Mouse (Mus musculus): Measurements from ENCODE around the gene Anln.
"Not testable (repeated sequence)": the region's sequence is repeated elsewhere in the genome, so short reads cannot be mapped to it uniquely, and the experiment has no call there.

The Anln gene

DNA sequence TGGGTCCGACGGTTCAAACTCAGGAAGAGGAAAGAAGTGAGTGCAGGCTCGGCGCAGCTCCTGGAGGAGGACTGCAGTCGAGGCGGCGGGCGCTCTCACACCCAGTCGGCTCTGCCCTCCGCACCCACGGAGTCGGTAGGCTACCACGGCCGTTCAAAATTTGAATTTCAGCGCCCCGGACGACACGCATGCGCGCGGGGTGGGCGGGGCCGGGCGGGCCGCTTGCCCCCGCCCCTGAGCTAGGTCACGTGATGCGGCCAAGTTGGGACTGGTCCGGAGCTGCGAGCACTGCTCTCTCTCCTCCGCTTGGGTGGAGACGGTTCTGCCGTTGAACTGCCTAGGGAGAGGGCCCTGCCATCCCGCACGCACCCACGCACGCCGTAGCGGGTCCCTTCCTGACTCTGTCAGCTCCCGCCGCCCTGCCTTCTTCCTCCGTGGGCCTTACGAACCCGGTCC lies at the start of gene Anln:
TSS of gene Anln (minus strand) at position 168 of the 456 bp plus-strand sequence.
- peak; percentile 96 for DNase-seq (ENCODE audit: low spot score)

DNA sequence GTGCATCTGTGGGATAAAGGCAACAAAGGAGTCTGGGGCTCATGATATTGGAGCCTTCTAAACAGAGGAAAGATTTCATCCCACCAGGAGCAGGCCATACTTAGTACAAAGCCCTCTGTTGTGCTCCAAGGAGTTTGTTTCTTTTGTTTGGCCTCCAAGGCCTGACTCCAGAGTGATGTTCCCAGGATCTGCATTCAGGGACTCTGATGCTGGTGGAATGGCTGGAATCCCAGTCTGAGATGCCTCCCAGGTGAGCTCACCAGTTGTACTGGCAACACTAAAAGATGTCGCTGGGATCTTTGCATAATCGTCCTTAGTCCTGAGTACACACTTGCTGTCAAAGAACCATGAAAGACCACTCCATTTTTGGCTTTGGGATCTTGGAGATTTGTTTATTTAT lies 45.1 kb upstream of the Anln start:
- DNase-seq (ENCODE audit: low spot score), result no peak

DNA sequence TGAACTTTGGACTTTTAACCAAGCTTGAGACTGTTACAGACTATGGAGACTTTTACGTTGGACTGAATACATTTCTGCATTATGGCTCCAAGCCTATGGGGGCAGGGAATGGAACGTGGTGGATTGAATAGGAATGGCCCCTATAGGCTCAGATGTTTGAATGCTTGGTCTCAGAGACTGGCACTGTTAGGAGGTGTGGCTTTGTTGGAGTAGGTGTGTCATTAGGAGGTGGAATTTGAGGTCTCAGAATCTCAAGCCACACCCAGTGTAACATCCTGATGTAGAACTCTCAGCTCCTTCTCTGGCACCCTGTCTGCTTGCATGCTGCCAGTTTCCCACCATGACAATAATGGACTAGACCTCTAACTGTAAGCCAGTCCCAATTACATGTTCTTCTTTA lies 44.2 kb upstream of the Anln start:
- no peak for DNase-seq (ENCODE audit: low spot score)

DNA sequence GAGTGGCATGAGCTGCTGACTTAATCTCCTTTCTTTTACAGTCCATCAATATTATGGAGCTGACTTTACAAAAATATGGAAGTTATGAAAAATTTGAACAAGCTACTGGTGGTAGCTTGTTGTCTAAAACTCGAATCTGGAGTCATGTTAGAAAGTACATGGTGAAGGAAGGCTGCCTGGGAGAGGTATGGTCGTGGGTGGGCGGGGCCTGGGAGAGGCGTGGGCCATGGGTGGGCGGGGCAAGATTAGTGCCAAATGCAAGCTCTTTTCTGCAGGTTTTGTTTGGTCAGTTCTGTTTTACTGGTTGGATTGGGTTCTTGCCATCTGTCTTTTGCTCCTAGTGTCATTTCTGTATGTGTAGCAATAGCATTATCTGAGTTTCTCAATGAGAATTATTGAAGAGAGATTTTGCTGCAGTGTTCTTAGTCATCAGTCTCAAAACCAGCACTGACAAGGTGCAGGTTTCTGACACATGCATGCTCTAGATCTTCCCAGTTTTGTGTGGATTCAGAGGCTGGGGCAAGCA lies 41.4 kb upstream of the Anln start:
- DNase-seq (ENCODE audit: low spot score), result peak; percentile 22

DNA sequence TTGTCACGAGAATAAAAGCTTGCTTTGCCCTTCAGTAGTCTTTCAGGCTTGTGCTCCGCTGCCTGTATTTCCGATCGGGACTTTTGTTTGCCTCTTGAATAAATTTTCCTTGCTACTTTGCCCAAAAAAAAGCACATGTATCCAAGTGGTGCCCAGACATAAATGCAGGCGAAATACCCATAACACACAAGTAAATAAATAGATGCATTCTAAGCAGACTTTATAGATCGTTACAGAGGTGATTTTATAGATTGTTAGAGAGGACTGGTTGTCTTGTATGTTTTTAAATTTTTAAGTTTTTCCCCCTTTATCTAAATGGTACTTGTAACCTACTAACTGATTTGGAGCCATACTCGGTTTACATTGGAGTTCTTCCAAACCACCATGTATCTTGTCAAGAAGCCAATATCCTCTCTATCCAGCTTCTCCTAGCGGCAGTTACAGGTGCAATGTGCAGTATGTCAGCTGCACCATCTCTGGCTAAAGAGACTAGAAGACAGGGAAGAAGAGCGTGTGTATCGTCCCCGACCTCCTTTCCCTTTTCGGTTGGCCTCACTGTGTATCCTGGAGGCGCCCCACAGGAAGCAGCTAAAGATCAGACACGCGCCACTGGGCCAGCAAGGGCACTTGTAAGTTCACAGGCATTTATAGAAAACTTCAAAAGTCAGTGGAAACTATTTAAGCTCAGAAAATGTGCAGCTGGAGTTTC lies 40.7 kb upstream of the Anln start:
- no peak for DNase-seq (ENCODE audit: low spot score)

DNA sequence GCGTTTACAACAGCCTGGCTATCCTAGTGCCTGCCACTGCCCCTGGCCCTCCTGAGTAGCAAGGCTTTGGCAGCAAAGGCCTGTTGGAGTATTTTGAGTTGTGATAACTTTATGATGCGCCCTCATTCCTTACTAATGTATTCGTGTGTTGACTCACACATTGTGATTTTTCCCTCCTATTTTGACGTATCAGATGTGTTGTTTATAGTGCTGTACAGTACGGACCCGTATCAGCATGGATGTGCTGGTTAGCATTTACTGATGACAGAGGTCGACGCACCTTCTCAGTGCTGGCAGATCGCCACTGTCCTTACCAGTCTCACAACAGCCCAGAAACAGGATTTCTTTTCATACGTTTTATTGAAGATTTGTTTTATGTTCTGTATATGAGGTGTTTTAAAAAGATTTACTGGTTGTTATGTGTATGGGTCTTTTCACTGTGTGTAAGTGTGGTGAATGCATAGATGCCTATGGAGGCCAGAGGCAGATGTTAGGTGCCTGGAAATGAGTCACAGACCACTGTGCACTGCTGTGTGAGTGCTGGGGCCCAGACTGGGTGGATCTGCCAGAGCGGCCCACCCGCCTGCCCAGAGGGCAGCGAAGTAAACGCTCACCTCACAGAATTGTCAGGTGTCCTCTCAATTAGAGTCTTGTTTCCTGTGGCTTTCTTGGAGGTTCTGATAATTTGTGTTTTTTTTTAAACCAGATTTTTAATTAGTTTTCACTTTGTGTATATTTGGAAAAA lies 39.9 kb upstream of the Anln start:
- no peak for DNase-seq (ENCODE audit: low spot score)

DNA sequence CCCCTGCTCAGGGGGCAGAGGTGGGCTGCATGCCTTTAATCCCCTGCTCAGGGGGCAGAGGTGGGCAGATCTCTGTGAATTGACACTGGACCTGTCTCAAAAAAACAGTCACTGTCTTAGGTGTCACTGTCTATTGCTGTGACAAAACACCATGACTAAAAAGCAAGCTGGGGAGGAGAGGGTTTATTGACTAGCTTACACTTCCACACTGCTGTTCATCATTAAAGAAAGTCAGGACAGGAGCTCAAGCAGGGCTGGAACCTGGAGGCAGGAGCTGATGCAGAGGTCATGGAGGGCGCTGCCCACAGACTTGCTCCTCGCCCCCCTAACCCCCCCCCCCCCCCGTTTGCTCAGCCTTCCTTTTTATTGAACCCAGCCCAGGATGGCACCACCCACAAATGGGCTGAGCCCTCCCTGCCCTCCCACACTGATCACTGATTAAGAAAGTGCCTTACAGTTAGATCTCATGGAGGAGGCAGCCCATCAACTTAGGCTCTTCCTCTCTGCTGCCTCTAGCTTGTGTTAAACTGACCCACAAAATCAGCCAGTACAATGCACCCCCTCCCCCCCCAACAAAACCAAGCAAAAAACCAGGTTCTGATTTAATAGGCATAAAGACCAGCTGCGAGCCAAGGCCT lies 39.2 kb upstream of the Anln start:
- no peak for DNase-seq (ENCODE audit: low spot score)

DNA sequence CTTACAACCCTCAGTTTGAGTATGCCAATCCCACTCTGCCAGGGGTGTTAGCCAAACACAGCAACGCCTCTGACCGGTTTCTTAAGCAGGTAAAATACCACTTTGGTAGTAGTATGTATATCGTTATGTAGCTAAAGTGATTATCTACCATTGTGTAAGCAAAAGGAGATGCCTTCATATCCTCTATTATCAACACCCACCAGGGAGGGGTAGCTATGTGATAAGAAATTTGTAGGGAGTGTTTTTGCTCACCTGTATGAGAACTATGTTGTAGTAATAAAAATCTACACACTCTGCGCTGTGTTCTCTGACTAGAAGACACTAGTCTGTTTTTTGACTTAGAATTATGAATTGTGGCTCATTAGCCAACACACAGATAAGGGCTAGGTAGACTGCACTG lies 35.7 kb upstream of the Anln start:
- DNase-seq (ENCODE audit: low spot score), result no peak

DNA sequence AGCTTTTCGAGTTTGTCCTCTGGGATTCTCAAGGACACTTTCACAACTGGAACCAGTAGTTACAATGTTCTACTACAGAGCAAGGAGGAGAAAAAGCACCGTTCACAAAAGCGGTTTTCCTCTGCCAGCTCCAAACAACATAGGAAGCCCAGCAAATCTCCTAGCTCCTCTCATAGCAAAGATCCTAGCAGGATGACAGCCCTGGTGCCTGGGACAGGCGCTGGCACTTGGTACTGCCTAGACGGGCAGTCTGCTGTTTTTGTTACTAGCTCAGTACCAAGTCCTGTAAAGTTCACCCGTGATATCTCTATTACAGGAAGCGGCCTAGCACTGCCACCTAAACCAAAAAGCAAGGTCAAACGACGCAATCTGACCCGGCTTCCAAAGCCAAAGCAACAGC lies 35.2 kb upstream of the Anln start:
- DNase-seq (ENCODE audit: low spot score), result no peak

DNA sequence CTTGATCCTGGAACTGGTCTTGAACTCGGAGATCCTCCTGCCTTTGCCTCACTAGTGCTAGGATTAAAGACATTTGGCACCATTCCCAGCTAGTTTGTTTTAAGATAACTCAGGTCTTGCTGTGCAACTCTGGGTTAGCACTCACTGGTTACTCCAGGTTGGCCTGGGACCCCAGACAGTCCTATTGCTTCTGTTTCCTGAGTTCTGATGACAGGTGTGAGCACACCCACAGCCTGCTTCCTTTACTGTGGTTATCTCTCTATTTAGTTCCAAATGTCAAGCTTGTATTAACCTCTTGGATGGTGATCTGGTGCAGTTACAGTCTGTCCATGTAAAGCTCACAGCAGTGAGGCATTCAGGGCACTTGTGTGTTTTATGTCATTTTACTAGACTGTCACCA lies 34.5 kb upstream of the Anln start:
- no peak for DNase-seq (ENCODE audit: low spot score)

DNA sequence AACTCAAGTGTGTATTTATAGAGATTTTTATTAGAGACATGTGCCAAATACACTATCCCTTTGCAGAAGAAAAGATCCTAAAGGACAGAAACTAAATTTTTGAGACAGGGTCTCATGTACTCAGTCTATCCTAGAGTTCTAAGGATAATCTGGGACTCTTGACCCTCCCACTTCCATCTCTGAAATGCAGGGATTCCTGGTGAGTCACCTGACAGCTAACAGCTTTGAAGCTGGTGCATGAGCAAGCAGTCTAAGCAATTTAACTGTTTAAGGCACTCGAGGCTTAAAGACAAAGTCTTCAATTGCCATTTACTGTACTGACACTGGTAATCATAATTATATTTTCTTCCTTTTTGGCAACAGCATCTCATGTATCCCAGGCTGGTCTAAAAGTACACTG lies 33.6 kb upstream of the Anln start:
- no peak for DNase-seq (ENCODE audit: low spot score)

DNA sequence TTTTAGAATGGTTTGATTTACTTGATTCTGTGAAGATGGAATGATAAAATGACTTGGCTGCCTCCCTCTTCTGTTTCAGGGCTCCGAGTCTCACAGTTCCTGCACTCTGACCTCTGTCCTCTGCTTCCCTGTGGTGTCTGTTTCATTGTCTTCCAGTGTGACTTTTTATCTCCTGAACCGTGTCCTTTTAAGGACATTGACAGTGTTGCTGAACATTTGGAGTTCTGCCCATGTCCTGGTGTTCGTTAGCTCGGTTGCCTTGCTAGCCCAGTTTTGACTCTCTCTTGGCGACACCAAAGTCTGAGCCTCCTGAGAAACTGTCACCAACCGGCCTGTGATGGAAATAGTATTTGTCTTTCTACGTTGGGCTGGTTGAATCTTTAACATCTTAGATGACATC lies 31.5 kb upstream of the Anln start:
- peak; percentile 45 for DNase-seq (ENCODE audit: low spot score)

DNA sequence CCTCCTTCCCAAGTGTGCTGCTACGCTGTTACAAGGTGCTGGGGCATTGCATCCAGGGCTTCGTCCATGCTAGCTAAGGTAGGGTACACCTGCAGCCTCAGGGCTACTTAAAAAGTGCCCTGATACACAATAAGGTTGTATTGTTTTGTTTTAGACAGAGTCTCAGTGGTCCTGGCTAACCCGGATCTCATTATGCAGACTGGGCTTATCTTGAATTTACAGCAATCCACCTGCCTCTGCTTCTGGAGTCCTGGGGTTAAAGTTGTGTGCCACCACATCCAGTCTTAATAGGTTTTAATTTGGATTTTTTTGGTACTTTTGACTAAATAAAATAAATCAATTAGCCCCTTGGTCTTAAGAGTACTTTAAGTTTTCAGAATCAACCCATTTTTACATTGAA lies 30.9 kb upstream of the Anln start:
- DNase-seq (ENCODE audit: low spot score), result no peak

DNA sequence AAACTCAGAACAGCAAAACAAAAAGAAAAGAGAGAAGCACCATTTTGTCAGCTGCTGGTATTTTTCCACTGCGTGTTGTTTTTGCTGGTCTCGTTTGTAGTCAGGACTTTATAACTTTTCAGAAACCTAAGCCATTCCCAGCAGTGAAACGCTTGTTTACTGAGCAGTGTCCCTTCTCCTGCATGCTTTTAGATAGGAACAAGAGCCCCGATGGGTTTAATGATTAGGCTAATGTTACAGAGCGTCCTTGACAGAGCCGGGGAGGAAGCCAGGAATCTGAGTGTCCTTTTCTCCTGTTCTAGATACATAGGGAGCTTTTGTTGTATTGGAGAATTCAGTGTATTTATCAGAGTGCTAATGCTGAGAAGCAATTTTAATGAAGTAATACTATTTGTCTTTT lies 28.6 kb upstream of the Anln start:
- DNase-seq (ENCODE audit: low spot score), result no peak

DNA sequence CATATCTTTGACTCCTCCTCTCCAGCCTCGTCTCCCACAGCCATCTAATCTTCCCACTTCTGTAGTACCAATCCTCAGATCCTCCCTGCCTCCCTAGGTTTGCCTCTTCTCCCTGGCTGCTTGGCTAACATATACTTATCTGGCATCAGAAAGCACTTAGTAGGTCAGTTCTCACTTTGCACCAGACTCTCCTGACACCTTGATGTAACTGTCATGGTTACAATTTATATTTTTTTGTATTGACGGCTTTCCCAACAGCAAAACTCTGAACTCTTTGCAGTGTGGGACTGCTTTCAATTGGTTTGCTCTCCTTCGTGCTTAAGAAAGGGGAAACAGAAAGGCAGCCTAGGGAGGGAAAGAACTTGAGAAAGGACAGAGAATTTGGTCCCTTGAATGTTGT lies 27.2 kb upstream of the Anln start:
- no peak for DNase-seq (ENCODE audit: low spot score)

DNA sequence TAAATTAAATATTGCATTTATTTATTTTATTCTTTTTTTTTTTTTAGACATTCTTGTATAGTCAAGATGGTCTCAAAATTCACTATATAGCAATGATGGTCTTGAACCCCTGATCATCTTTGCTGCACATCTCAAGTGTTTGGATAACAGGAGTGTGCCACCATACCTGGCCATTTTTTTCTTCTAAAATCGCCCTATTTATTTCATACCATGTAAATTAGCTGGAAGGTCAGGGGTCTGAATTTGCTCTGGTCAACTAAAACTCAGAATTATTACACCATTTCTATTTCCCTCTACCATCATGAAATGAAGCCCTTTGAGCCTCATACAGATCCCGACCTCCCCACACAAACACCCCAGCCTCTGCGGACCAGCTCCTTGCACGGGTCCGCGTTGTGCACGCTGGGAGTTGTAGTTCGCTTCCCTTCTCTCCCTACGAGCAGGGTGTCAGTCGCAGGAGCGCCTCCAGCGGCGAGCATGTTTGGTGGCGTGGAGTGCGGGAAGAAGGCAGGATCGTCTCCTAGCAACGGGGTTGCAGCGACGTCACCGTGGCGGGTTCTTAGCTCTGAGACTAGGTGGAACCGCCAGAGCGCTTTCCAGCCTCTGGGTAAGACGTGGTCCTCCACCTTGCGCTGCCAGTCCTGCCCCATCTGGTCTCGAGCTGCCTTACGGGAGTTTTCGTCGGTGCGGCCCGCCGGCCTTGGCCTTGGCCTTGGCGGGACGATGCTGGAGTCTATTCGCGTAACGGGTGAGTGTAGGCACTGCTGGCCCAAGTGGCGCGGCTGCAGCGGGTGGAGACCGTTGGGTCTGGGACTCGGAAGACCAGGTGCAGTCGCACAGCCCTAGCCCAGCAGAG lies 22.2 kb upstream of the Anln start, which contains the start of gene 9530077C05Rik:
TSS of gene 9530077C05Rik (plus strand) at position 512 of the 856 bp plus-strand sequence.
- DNase-seq (ENCODE audit: low spot score), result peak; percentile 98

DNA sequence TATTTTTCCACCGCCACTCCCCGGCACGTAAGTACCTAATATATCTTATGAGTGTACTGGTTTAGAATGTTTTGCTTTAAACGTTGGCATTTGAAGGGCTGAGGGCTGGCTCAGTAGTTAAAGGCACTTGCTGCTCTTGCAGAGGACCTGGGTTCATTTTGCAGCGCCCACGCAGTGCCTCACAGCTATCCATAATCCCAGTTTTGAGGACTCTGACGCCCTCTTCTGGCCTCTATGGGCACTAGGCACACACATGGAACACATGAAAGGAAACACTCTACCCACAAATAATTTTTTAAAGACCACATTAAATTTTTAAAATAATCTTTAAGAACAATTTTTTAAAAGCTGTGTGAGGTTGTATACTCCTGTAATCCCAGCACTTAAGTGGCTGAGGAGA lies 20.5 kb upstream of the Anln start:
- no peak for DNase-seq (ENCODE audit: low spot score)

DNA sequence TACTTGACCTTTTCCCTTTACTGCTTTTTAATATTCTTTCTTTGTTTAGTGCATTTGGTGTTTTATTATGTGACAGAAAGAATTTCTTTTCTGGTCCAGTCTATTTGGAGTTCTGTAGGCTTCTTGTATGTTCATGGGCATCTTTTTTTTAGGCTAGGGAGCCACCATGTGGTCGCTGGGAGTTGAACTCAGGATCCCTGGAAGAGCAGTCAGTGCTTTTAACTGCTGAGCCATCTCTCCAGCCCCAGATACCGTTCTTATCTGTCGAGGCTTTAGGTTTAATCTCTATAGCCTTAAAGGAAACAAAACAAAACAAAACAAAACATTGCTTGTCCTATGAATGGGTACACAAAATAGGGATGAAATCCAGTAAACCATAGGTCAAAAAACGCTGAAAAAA lies 19.4 kb upstream of the Anln start:
- not testable (repeated sequence) for DNase-seq (ENCODE audit: low spot score)

DNA sequence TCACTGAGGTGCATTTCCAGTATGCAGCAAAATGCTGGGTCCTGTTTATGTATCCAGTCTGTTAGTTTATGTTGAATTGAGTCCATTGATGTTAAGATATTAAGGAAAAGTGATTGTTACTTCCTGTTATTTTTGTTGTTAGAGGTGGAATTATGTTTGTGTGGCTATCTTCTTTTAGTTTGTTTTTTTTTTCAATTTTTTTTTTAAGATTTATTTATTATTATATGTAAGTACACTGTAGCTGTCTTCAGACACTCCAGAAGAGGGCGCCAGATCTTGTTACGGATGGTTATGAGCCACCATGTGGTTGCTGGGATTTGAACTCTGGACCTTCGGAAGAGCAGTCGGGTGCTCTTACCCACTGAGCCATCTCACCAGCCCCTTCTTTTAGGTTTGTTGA lies 18.6 kb upstream of the Anln start:
- not testable (repeated sequence) for DNase-seq (ENCODE audit: low spot score)

DNA sequence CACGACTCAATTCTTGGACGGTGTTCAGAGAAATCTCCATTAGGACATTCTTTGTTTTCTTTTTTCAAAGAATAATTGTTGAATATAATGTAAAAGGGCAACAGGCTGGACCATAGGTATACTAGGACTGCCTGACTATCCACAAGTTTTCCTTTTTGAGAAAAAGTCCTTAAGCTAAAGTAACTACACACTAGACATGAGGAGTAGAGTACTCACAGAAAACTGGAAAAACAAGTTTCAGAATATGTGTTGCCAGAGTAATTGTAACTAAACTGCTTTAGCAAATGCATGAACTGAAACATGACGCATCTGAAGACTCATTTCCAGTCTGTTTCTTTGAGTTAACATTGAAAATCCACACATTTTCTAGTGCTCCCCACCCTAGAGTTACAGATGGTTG lies 16.4 kb upstream of the Anln start:
- no peak for DNase-seq (ENCODE audit: low spot score)

DNA sequence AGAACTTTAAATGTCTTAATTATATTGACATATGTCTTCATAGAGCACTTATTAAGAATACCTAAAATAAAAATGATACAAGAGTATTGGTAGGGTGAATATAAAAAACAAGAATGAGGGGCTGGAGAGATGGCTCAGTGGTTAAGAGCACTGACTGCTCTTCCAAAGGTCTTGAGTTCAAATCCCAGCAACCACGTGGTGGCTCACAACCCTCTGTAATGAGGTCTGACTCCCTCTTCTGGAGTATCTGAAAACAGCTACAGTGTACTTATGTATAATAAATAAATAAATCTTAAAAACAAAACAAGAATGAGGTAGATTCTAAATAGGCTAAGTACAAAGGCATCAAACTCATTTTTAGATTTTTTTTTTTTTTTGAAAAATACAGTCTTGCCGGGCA lies 14.5 kb upstream of the Anln start:
- DNase-seq (ENCODE audit: low spot score), result not testable (repeated sequence)

DNA sequence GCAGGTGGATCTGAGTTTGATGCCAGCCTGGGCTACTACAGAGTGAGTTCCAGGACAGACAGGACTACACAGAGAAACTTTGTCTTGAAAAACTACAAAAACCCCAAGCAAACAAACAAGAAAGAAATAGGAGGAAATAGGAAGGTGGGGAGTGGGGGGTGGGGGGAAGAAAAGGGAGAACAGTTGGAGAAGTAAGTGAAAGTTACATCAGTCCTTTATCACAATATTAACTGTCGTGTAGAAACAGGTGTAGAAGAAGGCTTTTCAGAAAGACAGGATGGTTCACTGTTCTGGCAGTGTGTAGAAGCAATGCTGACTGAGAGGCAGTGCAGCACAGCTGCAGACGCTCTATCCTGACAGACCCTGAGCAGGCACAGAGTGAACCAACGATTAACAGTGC lies 14.0 kb upstream of the Anln start:
- no peak for DNase-seq (ENCODE audit: low spot score)
